Mouse (Mus musculus) liver, embryonic 12.5 days (tissue): ENCODE measurements at regions not wholly inside any gene's neighbourhood (a gene's known extent, or its start where the extent isn't known, plus 50 kb on each side); places are given as distances from the start of the nearest gene placed in this dataset.
A peak's percentile ranks its signal among the peaks of the same experiment; 100 is the strongest.

Experiments used
- ATAC-seq: fragments of 200-750 bp; cut with Nextera tagmentation; 2 replicates; pipeline ENCODE4 v1.8.0; 2017; ENCODE audit warnings: moderate number of reproducible peaks, mild to moderate bottlenecking, moderate library complexity
- H3K27ac ChIP-seq: fragments of 300-500 bp; sonication (generic); 2 replicates; pipeline ENCODE4 v1.5.1; 2016; ENCODE audit warnings: mild to moderate bottlenecking
- H3K27me3 ChIP-seq: fragments of 300-500 bp; sonication (generic); replicated peaks from 2 replicates; pipeline ENCODE4 v1.6.1; 2016; ENCODE audit warnings: mild to moderate bottlenecking, moderate library complexity
- H3K36me3 ChIP-seq: fragments of 300-500 bp; sonication (generic); 2 replicates; pipeline ENCODE4 v1.6.1; 2016; ENCODE audit warnings: mild to moderate bottlenecking, moderate library complexity
- H3K4me1 ChIP-seq: fragments of 300-500 bp; sonication (generic); 2 replicates; pipeline ENCODE4 v1.6.1; 2016
- H3K4me2 ChIP-seq: fragments of 300-500 bp; sonication (generic); 2 replicates; pipeline ENCODE4 v1.6.1; 2016; ENCODE audit warnings: mild to moderate bottlenecking, moderate library complexity
- H3K4me3 ChIP-seq: fragments of 300-500 bp; sonication (generic); 2 replicates; pipeline ENCODE4 v1.5.1; 2016; ENCODE audit warnings: mild to moderate bottlenecking, moderate library complexity
- H3K9ac ChIP-seq: fragments of 300-500 bp; sonication (generic); 2 replicates; pipeline ENCODE4 v1.6.1; 2016; ENCODE audit warnings: mild to moderate bottlenecking, moderate library complexity
- H3K9me3 ChIP-seq: fragments of 300-500 bp; sonication (generic); replicated peaks from 2 replicates; pipeline ENCODE4 v1.6.1; 2016; ENCODE audit warnings: mild to moderate bottlenecking, moderate library complexity
- WGBS: fragments of 180-500 bp; shearing (Covaris S2); methylation state at CpG from one replicate; pipeline ENCODE4 v1.1.7; 2016; ENCODE audit not compliant: insufficient replicate concordance; 5-methylcytosine and 5-hydroxymethylcytosine counted together

DNA sequence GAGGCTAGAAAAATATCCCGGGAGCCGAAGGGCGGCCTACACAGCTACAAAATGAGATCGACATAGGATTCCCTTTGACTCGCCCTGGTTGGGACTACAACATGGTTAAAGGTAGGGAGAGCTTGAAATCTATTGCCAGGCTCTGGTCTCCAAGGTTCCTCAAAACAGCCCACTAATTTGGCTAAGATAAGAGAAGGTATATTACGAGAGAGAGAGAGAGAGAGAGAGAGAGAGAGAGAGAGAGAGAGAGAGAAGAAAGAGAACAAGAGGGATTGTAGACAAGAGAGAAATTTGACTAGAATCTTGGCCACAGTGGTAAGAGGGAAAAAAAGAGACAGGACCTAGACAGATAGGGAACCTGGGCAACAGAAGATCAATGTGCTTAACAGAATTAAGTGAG, 88.5 kb upstream of the Plcl2 start:
- H3K9ac ChIP-seq = no peak overlapping the region
- WGBS = 82% methylated on average over 6 of the region's 6 CpGs
- H3K27ac ChIP-seq = no peak overlapping the region
- H3K36me3 ChIP-seq = no peaks in the 10 kb centered on the region
- H3K4me3 ChIP-seq = no peak overlapping the region
- 0 out of 2 replicates have a peak, but pooled peaks cover 6% of the 10 kb centered on the region for H3K9me3 ChIP-seq
- no peak overlapping the region for H3K4me2 ChIP-seq
- no peak for ATAC-seq
- H3K27me3 ChIP-seq = no peaks in the 10 kb centered on the region
- H3K4me1 ChIP-seq = peaks cover 38% of the 10 kb centered on the region

- 82% methylated on average over 10 of the region's 10 CpGs for WGBS
- H3K27ac ChIP-seq = no peak overlapping the region
- no peak overlapping the region for H3K4me2 ChIP-seq
- H3K9ac ChIP-seq = no peak overlapping the region
- no peak overlapping the region for H3K4me3 ChIP-seq
- ATAC-seq = no peak
- H3K4me1 ChIP-seq = peaks cover 45% of the 10 kb centered on the region
- no peaks in the 10 kb centered on the region for H3K36me3 ChIP-seq
- H3K27me3 ChIP-seq = no peaks in the 10 kb centered on the region
- 0 out of 2 replicates have a peak, but pooled peaks cover 6% of the 10 kb centered on the region for H3K9me3 ChIP-seq
Measured at GRCm38 (mm10) chr17:50421476-50421875, 87.7 kb upstream of the Plcl2 start.

DNA sequence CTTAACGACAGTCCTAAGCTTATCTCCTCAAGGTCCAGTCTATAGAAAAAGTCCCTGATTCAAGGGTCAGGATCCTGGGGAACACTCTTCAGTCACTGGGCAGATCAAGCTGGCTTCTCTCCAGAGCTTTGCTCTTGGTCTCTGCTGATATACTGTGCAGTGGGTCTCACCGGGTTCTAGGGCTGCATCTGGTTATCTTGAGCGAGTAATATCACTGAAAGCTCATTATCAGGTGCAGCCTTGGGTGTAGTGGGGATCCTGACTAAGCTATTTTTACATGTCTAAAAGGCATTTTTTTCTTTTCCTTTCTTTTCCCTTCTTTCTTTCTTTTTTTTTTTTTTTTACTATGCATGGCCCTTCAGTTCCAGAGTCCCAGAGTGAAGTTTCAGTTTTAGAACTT, 84.1 kb upstream of the Plcl2 start:
- Histone ChIP-seq H3K27ac (peak overlapping the region; percentile 73), H3K4me2 (peak overlapping the region; percentile 51), H3K36me3 (no peaks in the 10 kb centered on the region), H3K4me1 (peaks cover 47% of the 10 kb centered on the region), H3K27me3 (peaks cover 26% of the 10 kb centered on the region), H3K4me3 (no peak overlapping the region), H3K9me3 (no peaks in the 10 kb centered on the region), H3K9ac (no peak overlapping the region)
- WGBS = 23% methylated on average over 3 of the region's 3 CpGs
- ATAC-seq = peak; percentile 100

DNA sequence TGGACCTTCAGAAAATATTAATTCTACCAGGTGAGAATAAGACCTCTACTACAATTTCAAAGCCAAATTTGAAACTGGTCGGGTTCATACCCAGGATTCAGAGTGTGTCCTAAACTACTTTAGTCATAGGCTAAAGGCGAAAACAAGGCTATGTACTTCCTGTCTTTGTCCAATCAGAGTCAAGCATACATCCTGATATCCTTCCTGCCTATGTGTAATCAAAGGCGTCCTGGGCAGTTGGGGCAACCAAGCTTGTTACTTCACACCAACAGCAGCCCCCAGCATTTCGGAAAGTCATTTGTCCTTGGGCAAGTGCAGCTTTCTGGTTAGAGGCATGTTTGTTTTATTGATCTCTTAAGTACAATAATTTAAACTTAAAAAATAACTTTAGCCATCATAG, 83.7 kb upstream of the Plcl2 start:
- Histone ChIP-seq H3K27ac (peak overlapping the region; percentile 73), H3K4me3 (no peak overlapping the region), H3K27me3 (peaks cover 26% of the 10 kb centered on the region), H3K9me3 (no peaks in the 10 kb centered on the region), H3K4me2 (peak overlapping the region; percentile 51), H3K4me1 (peaks cover 43% of the 10 kb centered on the region), H3K36me3 (no peaks in the 10 kb centered on the region), H3K9ac (no peak overlapping the region)
- WGBS = 33% methylated on average over 4 of the region's 4 CpGs
- peak; percentile 59 for ATAC-seq

GRCm38 (mm10) chr17:50426146-50426545, 83.1 kb upstream of the Plcl2 start:
- H3K4me1 ChIP-seq = peaks cover 41% of the 10 kb centered on the region
- H3K27me3 ChIP-seq = peaks cover 26% of the 10 kb centered on the region
- 0 out of 2 replicates have a peak overlapping the region, but pooled peaks have one; percentile 73 for H3K27ac ChIP-seq
- ATAC-seq = no peak
- no peaks in the 10 kb centered on the region for H3K36me3 ChIP-seq
- no peak overlapping the region for H3K9ac ChIP-seq
- 68% methylated on average over 7 of the region's 7 CpGs for WGBS
- no peak overlapping the region for H3K4me2 ChIP-seq
- no peaks in the 10 kb centered on the region for H3K9me3 ChIP-seq
- no peak overlapping the region for H3K4me3 ChIP-seq

GRCm38 (mm10) chr17:50427331-50428003, 81.7 kb upstream of the Plcl2 start:
- Histone ChIP-seq H3K9me3 (no peaks in the 10 kb centered on the region), H3K4me1 (peaks cover 37% of the 10 kb centered on the region), H3K4me2 (no peak overlapping the region), H3K9ac (no peak overlapping the region), H3K27ac (no peak overlapping the region), H3K27me3 (peaks cover 32% of the 10 kb centered on the region), H3K4me3 (no peak overlapping the region), H3K36me3 (no peaks in the 10 kb centered on the region)
- no peak for ATAC-seq
- 41% methylated on average over 10 of the region's 10 CpGs for WGBS

- Histone ChIP-seq H3K27ac (no peak overlapping the region), H3K9ac (no peak overlapping the region), H3K4me2 (no peak overlapping the region), H3K27me3 (peaks cover 33% of the 10 kb centered on the region), H3K4me1 (peaks cover 37% of the 10 kb centered on the region), H3K4me3 (no peak overlapping the region), H3K9me3 (no peaks in the 10 kb centered on the region), H3K36me3 (no peaks in the 10 kb centered on the region)
- no peak for ATAC-seq
- 36% methylated on average over 5 of the region's 5 CpGs for WGBS
Measured at GRCm38 (mm10) chr17:50428004-50428560, 81.1 kb upstream of the Plcl2 start.

DNA sequence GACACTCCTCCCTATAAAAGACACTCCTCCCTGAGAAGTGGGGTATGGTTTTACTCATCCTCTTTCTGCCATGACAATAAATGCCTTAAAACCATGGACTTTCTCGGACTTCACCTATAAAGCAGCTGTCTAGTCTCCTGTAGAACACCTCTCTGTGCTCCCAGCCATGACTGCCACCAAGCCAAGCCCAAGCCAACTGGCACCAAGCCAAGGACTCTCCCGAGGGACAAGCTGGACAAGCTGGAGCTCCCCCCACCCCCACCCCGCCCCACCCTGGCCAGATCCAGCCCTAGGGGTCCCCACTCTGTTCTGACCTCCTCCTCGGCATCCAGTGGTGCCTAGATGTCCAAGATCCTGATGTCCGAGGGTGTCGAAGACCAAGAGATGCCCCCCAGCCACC, 76.6 kb upstream of the Plcl2 start:
- H3K36me3 ChIP-seq = no peaks in the 10 kb centered on the region
- H3K9ac ChIP-seq = no peak overlapping the region
- no peak overlapping the region for H3K4me2 ChIP-seq
- H3K4me3 ChIP-seq = no peak overlapping the region
- WGBS = 64% methylated on average over 6 of the region's 6 CpGs
- ATAC-seq = no peak
- H3K27ac ChIP-seq = no peak overlapping the region
- no peaks in the 10 kb centered on the region for H3K9me3 ChIP-seq
- 0 out of 2 replicates have a peak, but pooled peaks cover 7% of the 10 kb centered on the region for H3K4me1 ChIP-seq
- H3K27me3 ChIP-seq = peaks cover 33% of the 10 kb centered on the region

- no peak overlapping the region for H3K4me3 ChIP-seq
- 63% methylated on average over 5 of the region's 5 CpGs for WGBS
- H3K4me1 ChIP-seq = peaks cover 5% of the 10 kb centered on the region; the same call in 1 of the 2 replicates
- no peak overlapping the region for H3K4me2 ChIP-seq
- no peak overlapping the region for H3K27ac ChIP-seq
- H3K27me3 ChIP-seq = 0 out of 2 replicates have a peak, but pooled peaks cover 10% of the 10 kb centered on the region
- no peak for ATAC-seq
- no peak overlapping the region for H3K9ac ChIP-seq
- H3K9me3 ChIP-seq = no peaks in the 10 kb centered on the region
- H3K36me3 ChIP-seq = no peaks in the 10 kb centered on the region
Measured at GRCm38 (mm10) chr17:50438960-50439359, 70.2 kb upstream of the Plcl2 start.

DNA sequence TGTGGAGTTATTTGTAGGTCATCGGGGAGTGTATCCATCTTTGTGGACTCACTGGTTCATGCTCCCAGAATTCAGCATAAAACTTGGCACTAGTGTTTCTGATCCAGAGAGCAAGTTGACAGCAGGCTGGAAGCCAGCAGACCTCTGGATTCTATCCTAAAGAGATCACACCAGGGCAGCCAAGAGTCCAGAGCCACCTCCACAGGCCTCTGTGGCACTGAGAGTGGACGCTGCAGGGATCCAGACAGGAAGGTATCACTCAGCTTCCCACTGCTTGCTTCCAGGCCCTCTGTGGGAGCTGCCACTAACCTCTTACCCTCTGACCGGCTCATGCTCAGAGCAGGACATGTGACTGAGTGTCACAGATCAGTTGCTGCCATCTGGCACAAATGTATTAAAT, 69.8 kb upstream of the Plcl2 start:
- Histone ChIP-seq H3K4me1 (peaks cover 5% of the 10 kb centered on the region; the same call in 1 of the 2 replicates), H3K9me3 (no peaks in the 10 kb centered on the region), H3K36me3 (no peaks in the 10 kb centered on the region), H3K4me3 (no peak overlapping the region), H3K9ac (no peak overlapping the region), H3K27me3 (0 out of 2 replicates have a peak, but pooled peaks cover 10% of the 10 kb centered on the region), H3K27ac (no peak overlapping the region), H3K4me2 (no peak overlapping the region)
- no peak for ATAC-seq
- 63% methylated on average over 3 of the region's 3 CpGs for WGBS

- ATAC-seq = peak; percentile 65; the same call in 1 of the 2 replicates
- Histone ChIP-seq H3K4me2 (no peak overlapping the region), H3K9me3 (no peaks in the 10 kb centered on the region), H3K27ac (no peak overlapping the region), H3K4me3 (no peak overlapping the region), H3K36me3 (no peaks in the 10 kb centered on the region), H3K4me1 (peaks cover 5% of the 10 kb centered on the region; the same call in 1 of the 2 replicates), H3K27me3 (peaks cover 5% of the 10 kb centered on the region; the same call in 1 of the 2 replicates), H3K9ac (no peak overlapping the region)
- WGBS = 72% methylated on average over 5 of the region's 5 CpGs
Measured at GRCm38 (mm10) chr17:50442062-50442461, 67.1 kb upstream of the Plcl2 start.

DNA sequence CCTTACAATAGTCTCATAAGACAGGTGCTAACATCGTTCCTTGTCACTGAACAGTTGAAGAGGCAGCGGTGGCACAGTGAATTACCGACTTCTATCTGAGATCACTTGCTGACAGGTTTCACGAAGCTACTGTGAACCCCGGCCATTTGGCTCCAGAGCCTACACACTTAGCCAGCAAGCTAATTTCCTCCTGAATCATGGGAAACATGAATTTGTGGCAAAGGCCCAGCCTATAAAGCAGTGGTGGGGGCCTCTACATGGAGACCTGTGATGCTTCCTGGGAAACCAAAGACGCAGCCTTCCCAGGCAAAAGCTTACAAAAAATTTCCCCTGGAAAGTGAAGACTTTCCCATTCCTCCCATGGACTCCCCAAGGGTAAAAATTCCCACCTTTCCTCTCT, 66.3 kb upstream of the Plcl2 start:
- Histone ChIP-seq H3K36me3 (no peaks in the 10 kb centered on the region), H3K4me2 (no peak overlapping the region), H3K27ac (no peak overlapping the region), H3K9me3 (no peaks in the 10 kb centered on the region), H3K9ac (no peak overlapping the region), H3K27me3 (no peaks in the 10 kb centered on the region; the same call in 1 of the 2 replicates), H3K4me1 (peaks cover 5% of the 10 kb centered on the region; the same call in 1 of the 2 replicates), H3K4me3 (no peak overlapping the region)
- 87% methylated on average over 6 of the region's 6 CpGs for WGBS
- ATAC-seq = no peak
